Mouse (Mus musculus): ENCODE data around the gene C1ql1.
A peak's percentile ranks its signal among the peaks of the same experiment; 100 is the strongest.
"Not testable (repeated sequence)": the region's sequence is repeated elsewhere in the genome, so short reads cannot be mapped to it uniquely, and the experiment has no call there.

Gene C1ql1

GRCm38 (mm10) chr11:102946265-102946991, at the start of gene C1ql1:
TSS of gene C1ql1 (minus strand) at chr11:102946688.
- peak; percentile 44 to 49 for DNase-seq (ENCODE audit: low spot score in 2 of 2)

GRCm38 (mm10) chr11:102994952-102995351, 48.5 kb upstream of the C1ql1 start:
- no peak for DNase-seq (ENCODE audit: low spot score in 2 of 2)

- no peak for DNase-seq (ENCODE audit: low spot score in 2 of 2)
Observed at GRCm38 (mm10) chr11:102993420-102994029, 47.0 kb upstream of the C1ql1 start.

- DNase-seq (ENCODE audit: low spot score in 2 of 2): peak; percentile 59 to 68
Observed at GRCm38 (mm10) chr11:102992940-102993339, 46.5 kb upstream of the C1ql1 start.

GRCm38 (mm10) chr11:102991681-102992080, 45.2 kb upstream of the C1ql1 start:
- DNase-seq (ENCODE audit: low spot score in 2 of 2): no peak

GRCm38 (mm10) chr11:102990152-102990663, 43.7 kb upstream of the C1ql1 start:
- peak in 1 of 2 experiments; percentile 54 for DNase-seq (ENCODE audit: low spot score in 2 of 2)

GRCm38 (mm10) chr11:102989641-102990151, 43.2 kb upstream of the C1ql1 start:
- no peak for DNase-seq (ENCODE audit: low spot score in 2 of 2)

GRCm38 (mm10) chr11:102985160-102985559, 38.7 kb upstream of the C1ql1 start:
- DNase-seq (ENCODE audit: low spot score in 2 of 2): no peak

GRCm38 (mm10) chr11:102984615-102985014, 38.1 kb upstream of the C1ql1 start:
- DNase-seq (ENCODE audit: low spot score in 2 of 2): no peak

GRCm38 (mm10) chr11:102984086-102984485, 37.6 kb upstream of the C1ql1 start:
- DNase-seq (ENCODE audit: low spot score in 2 of 2): no peak

- DNase-seq (ENCODE audit: low spot score in 2 of 2): no peak
Observed at GRCm38 (mm10) chr11:102981151-102981890, 34.8 kb upstream of the C1ql1 start.

- no peak for DNase-seq (ENCODE audit: low spot score in 2 of 2)
Observed at GRCm38 (mm10) chr11:102978052-102978666, 31.7 kb upstream of the C1ql1 start.

GRCm38 (mm10) chr11:102975966-102976365, 29.5 kb upstream of the C1ql1 start:
- not testable (repeated sequence) for DNase-seq (ENCODE audit: low spot score in 2 of 2)

- no peak for DNase-seq (ENCODE audit: low spot score in 2 of 2)
Observed at GRCm38 (mm10) chr11:102972326-102972725, 25.8 kb upstream of the C1ql1 start.

- no peak for DNase-seq (ENCODE audit: low spot score in 2 of 2)
Observed at GRCm38 (mm10) chr11:102971604-102972003, 25.1 kb upstream of the C1ql1 start.

- no peak for DNase-seq (ENCODE audit: low spot score in 2 of 2)
Observed at GRCm38 (mm10) chr11:102964547-102965091, 18.1 kb upstream of the C1ql1 start.

GRCm38 (mm10) chr11:102963855-102964546, 17.5 kb upstream of the C1ql1 start:
- no peak for DNase-seq (ENCODE audit: low spot score in 2 of 2)

- DNase-seq (ENCODE audit: low spot score in 2 of 2): no peak
Observed at GRCm38 (mm10) chr11:102963246-102963854, 16.9 kb upstream of the C1ql1 start.

- DNase-seq (ENCODE audit: low spot score in 2 of 2): no peak
Observed at GRCm38 (mm10) chr11:102962861-102963245, 16.4 kb upstream of the C1ql1 start.

- no peak for DNase-seq (ENCODE audit: low spot score in 2 of 2)
Observed at GRCm38 (mm10) chr11:102961082-102961481, 14.6 kb upstream of the C1ql1 start.

Measured in frontal cortex, postnatal 36 days (tissue).